Mouse (Mus musculus) liver, embryonic 12.5 days (tissue): Measurements from ENCODE around the gene Mid1. TPM values are rescaled to one million over a fixed set of nuclear protein-coding genes. Genes with fewer than 3 reads are reported as not detected.

Experiments
- ATAC-seq: fragments of 200-750 bp; cut with Nextera tagmentation; 2 replicates; pipeline ENCODE4 v1.8.0; 2017; ENCODE audit warnings: moderate number of reproducible peaks, mild to moderate bottlenecking, moderate library complexity
- H3K27ac ChIP-seq: fragments of 300-500 bp; sonication (generic); 2 replicates; pipeline ENCODE4 v1.5.1; 2016; ENCODE audit warnings: mild to moderate bottlenecking
- H3K27me3 ChIP-seq: fragments of 300-500 bp; sonication (generic); replicated peaks from 2 replicates; pipeline ENCODE4 v1.6.1; 2016; ENCODE audit warnings: mild to moderate bottlenecking, moderate library complexity
- H3K36me3 ChIP-seq: fragments of 300-500 bp; sonication (generic); 2 replicates; pipeline ENCODE4 v1.6.1; 2016; ENCODE audit warnings: mild to moderate bottlenecking, moderate library complexity
- H3K4me1 ChIP-seq: fragments of 300-500 bp; sonication (generic); 2 replicates; pipeline ENCODE4 v1.6.1; 2016
- H3K4me2 ChIP-seq: fragments of 300-500 bp; sonication (generic); 2 replicates; pipeline ENCODE4 v1.6.1; 2016; ENCODE audit warnings: mild to moderate bottlenecking, moderate library complexity
- H3K4me3 ChIP-seq: fragments of 300-500 bp; sonication (generic); 2 replicates; pipeline ENCODE4 v1.5.1; 2016; ENCODE audit warnings: mild to moderate bottlenecking, moderate library complexity
- H3K9ac ChIP-seq: fragments of 300-500 bp; sonication (generic); 2 replicates; pipeline ENCODE4 v1.6.1; 2016; ENCODE audit warnings: mild to moderate bottlenecking, moderate library complexity
- H3K9me3 ChIP-seq: fragments of 300-500 bp; sonication (generic); replicated peaks from 2 replicates; pipeline ENCODE4 v1.6.1; 2016; ENCODE audit warnings: mild to moderate bottlenecking, moderate library complexity
- WGBS: fragments of 180-500 bp; shearing (Covaris S2); methylation state at CpG from one replicate; pipeline ENCODE4 v1.1.7; 2016; ENCODE audit not compliant: insufficient replicate concordance; 5-methylcytosine and 5-hydroxymethylcytosine counted together
- polyA plus RNA-seq: library from polyadenylated mRNA; unstranded; fragments of >200 nt; fragmentation: Nextera tagmentation; extraction: Ambion mirVana; gene quantifications from 2 replicates; pipeline ENCODE4 v1.2.1, GENCODE M21; 2016

Mid1 gene
- 2.9 and 3.3 TPM in 2 replicates for polyA plus RNA-seq

DNA sequence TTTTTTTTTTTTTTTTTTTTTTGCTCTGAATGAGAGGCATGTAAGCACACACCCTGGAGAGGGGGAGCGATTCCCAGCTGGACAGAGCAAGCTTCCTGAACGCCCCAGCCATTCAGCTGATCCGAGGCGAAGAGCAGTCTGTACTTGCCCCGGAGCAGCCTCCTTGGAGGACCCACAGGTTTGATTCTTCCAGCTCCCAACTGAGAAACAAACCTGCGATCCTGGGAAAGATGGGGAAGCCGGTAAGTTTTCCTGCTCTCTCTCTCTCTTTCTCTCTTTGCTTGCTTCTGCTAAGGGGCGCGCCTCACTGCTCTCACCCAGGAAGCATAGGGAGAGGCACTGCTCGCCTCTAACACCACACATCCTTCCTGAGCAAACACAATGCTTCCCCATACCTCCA lies at the start of gene Mid1:
TSS of gene Mid1 (plus strand) at position 69 of the 400 bp plus-strand sequence.
- WGBS = 22% methylated on average over 9 of the region's 10 CpGs
- Histone ChIP-seq H3K4me3 (peak within 1 kb of the TSS; percentile 11; the same call in 1 of the 2 replicates), H3K27me3 (no peaks in the 10 kb centered on the region), H3K9ac (no peak within 1 kb of the TSS), H3K4me1 (no peaks in the 10 kb centered on the region), H3K9me3 (no peaks in the 10 kb centered on the region), H3K27ac (no peak within 1 kb of the TSS), H3K36me3 (no peaks in the 10 kb centered on the region), H3K4me2 (peak within 1 kb of the TSS; percentile 31)
- no peak for ATAC-seq

DNA sequence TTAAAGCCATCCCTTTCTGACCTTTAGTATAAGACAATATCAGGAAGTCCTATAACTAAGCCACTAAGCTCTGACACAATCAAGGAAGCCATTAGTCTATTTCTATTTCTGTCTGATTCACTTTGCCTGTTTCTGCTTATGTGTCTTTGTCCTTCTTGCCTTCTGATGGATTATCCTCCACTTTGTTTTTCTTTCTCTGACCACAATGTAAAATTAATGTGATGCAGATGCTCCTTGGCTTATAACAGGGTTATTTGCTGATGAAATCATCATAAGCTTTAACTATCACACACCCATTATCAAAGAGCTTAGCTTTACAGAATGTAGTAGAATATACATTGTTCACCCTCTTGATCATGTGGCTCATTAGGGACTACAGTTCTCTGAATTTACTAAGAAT lies 11.9 kb upstream of the Mid1 start:
- Histone ChIP-seq H3K4me2 (no peak overlapping the region), H3K9me3 (no peaks in the 10 kb centered on the region), H3K36me3 (no peaks in the 10 kb centered on the region), H3K27ac (no peak overlapping the region), H3K9ac (no peak overlapping the region), H3K27me3 (no peaks in the 10 kb centered on the region), H3K4me3 (no peak overlapping the region), H3K4me1 (no peaks in the 10 kb centered on the region)
- no peak for ATAC-seq

DNA sequence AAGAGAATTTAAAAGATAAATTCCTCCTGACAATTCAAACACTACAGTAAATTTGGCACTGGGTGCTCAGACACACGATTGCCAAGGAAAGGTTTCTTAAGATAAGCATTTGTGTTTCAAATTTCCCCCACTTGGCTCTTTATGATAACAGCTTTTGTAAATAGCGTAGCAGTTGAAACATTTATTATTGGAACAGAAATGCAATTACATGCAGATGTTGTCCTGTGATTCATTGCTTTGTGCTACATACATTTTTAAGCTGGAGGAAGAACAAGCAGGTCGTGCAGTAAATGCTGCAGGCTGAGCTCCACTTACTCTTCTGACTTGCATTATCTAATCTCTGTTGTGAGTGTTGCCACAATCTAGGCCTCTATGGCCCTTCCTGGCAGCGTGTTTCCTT lies 8.7 kb upstream of the Mid1 start:
- ATAC-seq = no peak
- no peak overlapping the region for H3K4me2 ChIP-seq

DNA sequence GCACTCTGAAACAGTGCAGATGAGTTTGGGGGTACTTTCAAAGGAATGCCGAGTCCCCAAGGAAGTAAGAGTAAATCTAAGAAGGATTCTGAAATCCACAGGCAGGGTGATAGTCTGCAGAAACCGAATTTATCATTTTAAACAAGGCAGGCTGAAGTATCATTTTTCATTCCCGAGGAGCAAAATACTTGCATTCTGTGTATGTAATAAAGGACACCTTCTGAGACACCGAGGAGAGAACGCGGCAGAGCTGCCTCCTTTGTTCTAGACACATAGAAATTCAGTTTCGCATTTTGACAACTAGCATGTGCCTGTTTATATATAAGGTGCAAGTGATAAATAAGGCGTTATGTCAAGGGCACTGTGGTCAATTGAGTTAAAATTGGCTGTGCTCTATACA lies 732 bp downstream of the Mid1 start:
- no peak overlapping the region for H3K27ac ChIP-seq
- no peaks in the 10 kb centered on the region for H3K9me3 ChIP-seq
- H3K4me2 ChIP-seq = peak overlapping the region; percentile 31
- no peak for ATAC-seq
- H3K27me3 ChIP-seq = no peaks in the 10 kb centered on the region
- 0 out of 2 replicates have a peak overlapping the region, but pooled peaks have one; percentile 9 for H3K4me3 ChIP-seq
- 44% methylated on average over 8 of the region's 8 CpGs for WGBS
- H3K4me1 ChIP-seq = no peaks in the 10 kb centered on the region
- H3K36me3 ChIP-seq = no peaks in the 10 kb centered on the region
- H3K9ac ChIP-seq = no peak overlapping the region

More for the DNA sequence above, 8.7 kb upstream of the Mid1 start:
- H3K4me1 ChIP-seq = no peaks in the 10 kb centered on the region
- H3K9me3 ChIP-seq = no peaks in the 10 kb centered on the region
- H3K27me3 ChIP-seq = no peaks in the 10 kb centered on the region
- no peak overlapping the region for H3K27ac ChIP-seq
- WGBS = 27% methylated on average over 4 of the region's 4 CpGs
- no peak overlapping the region for H3K4me3 ChIP-seq
- no peak overlapping the region for H3K9ac ChIP-seq
- H3K36me3 ChIP-seq = no peaks in the 10 kb centered on the region

DNA sequence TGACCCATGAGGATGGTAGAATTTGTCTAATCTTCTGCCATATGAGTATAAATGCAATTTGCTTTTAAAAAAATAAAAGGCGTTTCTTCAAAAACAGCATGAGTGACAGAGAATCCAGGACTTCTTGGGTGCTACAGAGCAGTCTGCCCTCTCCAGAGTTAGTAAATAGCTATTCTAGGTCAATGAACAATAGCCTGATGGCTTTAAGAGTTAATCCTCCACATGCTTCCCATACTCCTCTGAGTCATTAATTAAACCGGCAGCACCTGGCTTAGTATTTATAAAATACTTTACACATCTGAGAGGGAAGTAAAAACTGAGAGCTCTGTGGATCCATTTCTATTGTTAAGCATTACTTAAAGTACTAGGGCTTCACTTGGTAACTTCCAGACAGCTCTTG lies 6.2 kb downstream of the Mid1 start:
- H3K27ac ChIP-seq = no peak overlapping the region
- no peaks in the 10 kb centered on the region for H3K27me3 ChIP-seq
- H3K9ac ChIP-seq = no peak overlapping the region
- WGBS = 60% methylated on average over 2 of the region's 2 CpGs
- no peak overlapping the region for H3K4me3 ChIP-seq
- no peaks in the 10 kb centered on the region for H3K4me1 ChIP-seq
- no peak overlapping the region for H3K4me2 ChIP-seq
- H3K36me3 ChIP-seq = no peaks in the 10 kb centered on the region
- ATAC-seq = no peak
- no peaks in the 10 kb centered on the region for H3K9me3 ChIP-seq

DNA sequence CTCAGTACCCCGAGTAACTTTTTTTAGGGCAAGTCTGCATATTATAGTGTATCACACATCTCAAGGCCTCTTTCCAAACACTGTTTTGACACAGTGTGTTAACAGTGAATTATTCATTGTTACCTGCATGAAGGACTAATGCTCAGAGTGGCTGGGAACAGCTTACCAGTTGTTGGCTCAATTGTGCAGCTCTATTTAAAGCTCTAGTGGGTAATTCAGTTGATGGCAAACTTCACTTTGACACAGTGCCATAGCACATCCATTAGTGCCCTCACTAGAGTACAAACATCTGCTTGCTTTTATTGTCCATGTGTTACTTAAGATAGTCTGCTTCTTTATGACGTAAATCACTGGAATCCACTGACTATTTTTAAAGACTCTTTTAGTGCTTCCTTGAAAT lies 6.7 kb downstream of the Mid1 start:
- ATAC-seq = peak; percentile 46; the same call in 1 of the 2 replicates
- H3K9me3 ChIP-seq = no peaks in the 10 kb centered on the region

DNA sequence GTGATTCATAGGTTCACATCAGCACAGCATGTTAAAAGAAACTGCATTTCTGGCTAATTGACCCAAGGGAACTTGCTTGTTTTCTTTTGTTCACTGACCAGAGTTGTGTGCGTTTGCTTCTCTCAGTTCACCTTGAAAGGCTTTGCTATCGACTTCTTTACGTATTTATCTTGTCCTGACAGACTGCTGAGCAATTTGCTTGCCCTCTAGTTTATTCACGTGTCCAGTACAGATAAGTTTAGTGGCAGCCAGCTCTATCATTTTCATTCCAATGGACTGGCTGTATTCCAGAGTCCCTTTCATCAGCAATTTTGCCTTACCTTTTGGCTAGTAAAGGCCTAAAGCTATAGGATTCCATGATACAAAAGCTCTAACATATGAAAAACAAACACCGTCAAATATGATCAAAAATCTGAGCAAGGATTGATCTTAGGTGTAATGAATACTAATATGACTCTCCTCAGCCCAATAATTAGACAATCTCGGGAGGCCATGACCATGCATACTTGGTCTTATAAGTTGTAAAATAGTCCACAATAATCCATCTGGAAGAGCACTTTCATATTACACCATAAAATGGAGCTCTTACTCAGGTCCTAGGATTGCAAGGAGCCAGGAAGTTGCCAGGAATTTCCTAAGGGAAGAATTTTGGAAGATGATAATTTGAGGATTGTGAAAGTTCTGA lies 7.4 kb downstream of the Mid1 start:
- H3K36me3 ChIP-seq = no peaks in the 10 kb centered on the region
- no peaks in the 10 kb centered on the region for H3K9me3 ChIP-seq
- H3K27me3 ChIP-seq = no peaks in the 10 kb centered on the region
- ATAC-seq = peak; percentile 87
- 51% methylated on average over 6 of the region's 6 CpGs for WGBS
- no peaks in the 10 kb centered on the region for H3K4me1 ChIP-seq
- no peak overlapping the region for H3K4me3 ChIP-seq
- H3K4me2 ChIP-seq = no peak overlapping the region
- H3K9ac ChIP-seq = no peak overlapping the region
- no peak overlapping the region for H3K27ac ChIP-seq

More for the DNA sequence above, 6.7 kb downstream of the Mid1 start:
- H3K27ac ChIP-seq = no peak overlapping the region
- no peaks in the 10 kb centered on the region for H3K27me3 ChIP-seq
- WGBS = 66% methylated on average over 2 of the region's 2 CpGs
- no peaks in the 10 kb centered on the region for H3K4me1 ChIP-seq
- no peak overlapping the region for H3K9ac ChIP-seq
- no peaks in the 10 kb centered on the region for H3K36me3 ChIP-seq
- no peak overlapping the region for H3K4me2 ChIP-seq
- no peak overlapping the region for H3K4me3 ChIP-seq

DNA sequence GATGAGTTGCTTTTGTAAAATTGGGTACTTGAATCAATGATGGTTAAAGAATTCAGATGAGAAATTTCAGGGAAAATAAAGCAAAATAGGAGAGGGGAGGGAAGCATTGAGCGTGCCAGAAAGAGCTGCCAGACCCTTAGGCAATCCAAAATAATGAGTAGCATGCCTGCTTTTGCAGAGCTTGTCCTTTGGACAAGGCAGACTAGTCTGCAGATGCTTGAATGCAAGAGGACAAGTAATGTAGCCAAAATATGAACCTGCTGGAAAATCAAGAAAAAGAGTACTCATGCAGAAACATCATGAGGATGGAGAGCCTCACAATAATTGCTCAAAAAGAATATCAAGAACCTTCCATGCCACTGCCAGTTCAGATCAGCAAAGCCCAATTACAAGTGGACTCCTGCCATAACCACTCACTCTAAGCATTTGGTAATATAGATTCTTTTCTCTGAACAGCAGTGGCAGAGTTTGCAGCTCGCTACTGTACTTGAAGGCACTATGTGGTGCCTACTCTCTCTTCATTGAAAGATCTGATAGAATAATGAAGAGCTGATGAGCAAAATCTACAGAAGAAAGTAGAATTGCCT lies 19.1 kb downstream of the Mid1 start:
- H3K4me1 ChIP-seq = no peaks in the 10 kb centered on the region
- H3K9ac ChIP-seq = no peak overlapping the region
- H3K4me3 ChIP-seq = no peak overlapping the region
- no peak for ATAC-seq
- H3K27ac ChIP-seq = no peak overlapping the region
- WGBS = 67% methylated on average over 2 of the region's 2 CpGs
- no peaks in the 10 kb centered on the region for H3K36me3 ChIP-seq
- no peak overlapping the region for H3K4me2 ChIP-seq
- H3K27me3 ChIP-seq = peaks cover 1% of the 10 kb centered on the region; the same call in 1 of the 2 replicates
- no peaks in the 10 kb centered on the region for H3K9me3 ChIP-seq

DNA sequence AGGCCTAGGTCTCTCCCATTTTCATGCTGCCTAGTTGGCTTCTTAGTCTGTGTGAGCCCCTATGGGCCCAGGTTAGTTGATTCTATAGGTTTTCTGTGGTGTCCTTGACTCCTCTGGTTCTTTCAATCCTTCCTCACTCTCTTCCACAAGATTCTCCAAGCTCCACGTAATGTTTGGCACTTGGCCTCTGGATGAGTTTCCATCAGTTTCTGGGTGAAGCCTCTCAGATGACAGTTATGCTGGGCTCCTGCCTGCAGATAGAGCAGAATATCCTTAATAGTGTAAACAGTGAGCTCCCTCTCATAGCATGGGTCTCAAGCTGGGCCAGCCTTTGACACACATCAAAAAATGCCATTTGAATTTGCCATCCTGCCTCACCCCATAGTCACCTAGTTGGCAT lies 38.5 kb downstream of the Mid1 start:
- Histone ChIP-seq H3K4me3 (no peak overlapping the region), H3K27ac (no peak overlapping the region), H3K4me2 (no peak overlapping the region), H3K9me3 (no peaks in the 10 kb centered on the region), H3K4me1 (no peaks in the 10 kb centered on the region), H3K36me3 (no peaks in the 10 kb centered on the region), H3K9ac (no peak overlapping the region), H3K27me3 (no peaks in the 10 kb centered on the region; the same call in 1 of the 2 replicates)
- no peak for ATAC-seq
- 53% methylated on average over 1 of the region's 1 CpGs for WGBS

DNA sequence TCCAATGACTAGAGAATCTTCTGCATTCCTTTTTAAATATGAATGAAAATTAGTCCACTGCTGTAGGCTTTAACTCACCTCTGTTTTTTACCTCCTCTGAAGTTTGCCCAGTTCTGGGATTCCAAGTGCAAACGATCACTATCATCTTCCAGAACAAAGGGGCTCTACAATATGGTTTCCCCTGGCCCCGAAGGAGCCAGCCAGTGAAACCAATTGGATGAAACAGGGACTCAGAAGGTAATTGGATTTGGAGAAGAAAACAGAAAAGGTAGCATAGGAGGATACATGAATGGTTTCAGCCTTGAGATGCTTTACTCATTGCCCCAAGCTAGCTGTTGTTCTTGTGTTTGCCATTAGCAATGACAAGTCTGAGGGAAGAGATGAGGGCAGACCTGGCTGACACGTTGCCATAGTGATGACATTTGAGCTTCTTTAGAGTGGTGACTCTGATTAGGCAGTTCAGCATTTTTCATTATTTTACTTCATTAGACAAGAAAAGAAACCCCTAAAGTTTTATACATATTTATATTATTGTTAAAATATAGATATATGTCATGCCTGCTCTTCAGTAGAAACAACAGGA lies 50.5 kb downstream of the Mid1 start:
- H3K4me3 ChIP-seq = no peak overlapping the region
- H3K9ac ChIP-seq = no peak overlapping the region
- 45% methylated on average over 3 of the region's 3 CpGs for WGBS
- no peaks in the 10 kb centered on the region for H3K36me3 ChIP-seq
- no peak overlapping the region for H3K27ac ChIP-seq
- no peak for ATAC-seq
- no peak overlapping the region for H3K4me2 ChIP-seq
- H3K4me1 ChIP-seq = no peaks in the 10 kb centered on the region
- H3K9me3 ChIP-seq = no peaks in the 10 kb centered on the region
- no peaks in the 10 kb centered on the region for H3K27me3 ChIP-seq

DNA sequence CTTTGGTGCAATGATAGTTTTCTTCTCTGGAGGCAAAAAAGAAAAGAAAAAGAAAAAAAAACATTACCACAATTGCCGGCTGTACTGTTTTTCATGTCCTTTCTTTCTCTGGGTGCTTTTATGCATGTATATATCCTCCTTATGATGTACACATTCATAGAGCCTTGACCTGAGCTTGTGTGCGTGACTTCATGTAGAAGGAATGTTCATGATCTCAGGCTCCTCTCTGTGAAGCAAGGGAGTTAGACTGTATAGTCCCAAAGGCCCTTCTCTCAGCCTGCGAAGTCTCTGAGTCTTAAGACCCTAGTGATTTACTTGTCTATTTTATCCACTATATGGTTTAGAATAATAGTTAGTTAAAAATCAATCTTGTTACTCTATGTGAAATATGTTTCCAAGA lies 73.0 kb downstream of the Mid1 start:
- no peak overlapping the region for H3K9ac ChIP-seq
- 66% methylated on average over 3 of the region's 3 CpGs for WGBS
- no peak overlapping the region for H3K27ac ChIP-seq

DNA sequence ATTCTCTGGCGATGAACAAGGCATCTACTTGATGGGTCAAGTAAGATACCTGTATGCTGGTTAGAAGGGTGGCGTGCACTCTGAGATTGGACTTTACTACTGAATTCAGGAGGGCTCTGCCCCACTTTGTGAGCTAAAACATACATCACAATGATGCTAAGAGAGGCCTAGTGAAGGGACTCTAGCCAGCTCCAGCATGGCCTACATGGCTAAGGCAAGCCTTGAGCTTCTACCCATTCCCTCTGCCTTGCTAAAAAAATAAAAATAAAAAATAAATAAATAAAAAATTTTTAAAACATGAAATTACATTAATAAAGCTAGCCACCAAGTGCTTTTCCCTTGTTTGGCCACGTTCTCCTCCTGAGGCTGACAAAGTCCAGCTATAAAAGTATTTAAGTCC lies 94.5 kb downstream of the Mid1 start, which contains the start of gene 4933400A11Rik:
TSS of gene 4933400A11Rik (minus strand) at position 101 of the 400 bp plus-strand sequence.
- Histone ChIP-seq H3K4me1 (no peaks in the 10 kb centered on the region), H3K27ac (no peak within 1 kb of the TSS), H3K36me3 (no peaks in the 10 kb centered on the region), H3K27me3 (no peaks in the 10 kb centered on the region), H3K9me3 (no peaks in the 10 kb centered on the region), H3K4me2 (no peak within 1 kb of the TSS), H3K4me3 (no peak within 1 kb of the TSS), H3K9ac (no peak within 1 kb of the TSS)
- ATAC-seq = no peak
- 65% methylated on average over 3 of the region's 3 CpGs for WGBS

More for the DNA sequence above, 73.0 kb downstream of the Mid1 start:
- no peaks in the 10 kb centered on the region for H3K9me3 ChIP-seq
- H3K4me1 ChIP-seq = no peaks in the 10 kb centered on the region
- H3K4me2 ChIP-seq = no peak overlapping the region
- H3K27me3 ChIP-seq = no peaks in the 10 kb centered on the region
- H3K36me3 ChIP-seq = no peaks in the 10 kb centered on the region
- no peak overlapping the region for H3K4me3 ChIP-seq
- no peak for ATAC-seq
